ENCODE assay signal across 20 mouse cellular contexts in genomic region chr7:125489636-125490035, GRCm38 (mm10). TPM values are rescaled to one million over a fixed set of nuclear protein-coding genes. Genes with fewer than 3 reads are reported as not detected.
A peak's percentile ranks its signal among the peaks of the same experiment; 100 is the strongest.
DNase-seq lines count a peak whose midpoint lies in the region; ATAC-seq and TF ChIP-seq lines count a peak whose summit lies in the region.
"Had no signal": no experiment of that assay in that cellular context is flagged by ENCODE, and none has a peak within 500 bp of the region (broad histone marks: within the 10 kb centered on the region; RNA-seq: fewer than 3 reads in every experiment).

No protein-coding gene starts in this region.

- WGBS in forebrain, embryonic 12.5 days, result 91% methylated on average over 2 of the region's 2 CpGs
- WGBS in forebrain, embryonic 14.5 days, result 93% methylated on average over 2 of the region's 2 CpGs
- WGBS in lung, embryonic 14.5 days, result 82% methylated on average over 2 of the region's 2 CpGs

- no peak overlapping the region for H3K4me2 ChIP-seq in forebrain, embryonic 12.5 days
- no peak overlapping the region for H3K4me2 ChIP-seq in forebrain, embryonic 14.5 days (ENCODE audit: low read length)
- H3K4me2 ChIP-seq in lung, embryonic 14.5 days, result no peak overlapping the region

- no peak overlapping the region for H3K4me3 ChIP-seq in forebrain, embryonic 12.5 days (replicated peaks)
- H3K4me3 ChIP-seq in forebrain, embryonic 14.5 days (ENCODE audit: low read depth, low read length), result no peak overlapping the region
- no peak overlapping the region for H3K4me3 ChIP-seq in lung, embryonic 14.5 days (ENCODE audit: low read depth, low read length)

- H3K4me1 ChIP-seq in forebrain, embryonic 12.5 days, result peaks cover 21% of the 10 kb centered on the region
- peaks cover 11% of the 10 kb centered on the region for H3K4me1 ChIP-seq in forebrain, embryonic 14.5 days (ENCODE audit: control insufficient read depth, insufficient read depth, low read length)
- 0 out of 2 replicates have a peak, but pooled peaks cover 3% of the 10 kb centered on the region for H3K4me1 ChIP-seq in lung, embryonic 14.5 days (ENCODE audit: insufficient read depth)

- peaks cover 7% of the 10 kb centered on the region; the same call in 1 of the 2 replicates for H3K27me3 ChIP-seq in forebrain, embryonic 12.5 days
- H3K27me3 ChIP-seq in forebrain, embryonic 14.5 days (replicated peaks; ENCODE audit: control insufficient read depth, insufficient read depth, low read length), result no peaks in the 10 kb centered on the region
- no peaks in the 10 kb centered on the region for H3K27me3 ChIP-seq in lung, embryonic 14.5 days (ENCODE audit: insufficient read depth, low read length)
- H3K27me3 ChIP-seq: heart, embryonic 12.5 days; limb, embryonic 13.5 days had no signal

- ATAC-seq in forebrain, embryonic 12.5 days (ENCODE audit: low FRiP score), result no peak
- no peak for ATAC-seq in forebrain, embryonic 14.5 days
- ATAC-seq in lung, embryonic 14.5 days (ENCODE audit: insufficient read depth), result no peak
- ATAC-seq: forebrain, embryonic 16.5 days; intestine, postnatal 0 days had no signal

- 0 out of 2 replicates have a peak overlapping the region, but pooled peaks have one; percentile 14 for H3K9ac ChIP-seq in forebrain, embryonic 12.5 days
- H3K9ac ChIP-seq in forebrain, embryonic 14.5 days (ENCODE audit: low read length), result no peak overlapping the region; the same call in 1 of the 2 replicates
- H3K9ac ChIP-seq in lung, embryonic 14.5 days, result peak overlapping the region; percentile 6; the same call in 1 of the 2 replicates

- peaks cover 7% of the 10 kb centered on the region for H3K36me3 ChIP-seq in forebrain, embryonic 12.5 days (replicated peaks)
- peaks cover 18% of the 10 kb centered on the region for H3K36me3 ChIP-seq in forebrain, embryonic 14.5 days (ENCODE audit: control insufficient read depth, insufficient read depth, low read length)
- H3K36me3 ChIP-seq in lung, embryonic 14.5 days (ENCODE audit: insufficient read depth), result peaks cover 22% of the 10 kb centered on the region

- H3K27ac ChIP-seq in forebrain, embryonic 12.5 days, result no peak overlapping the region
- H3K27ac ChIP-seq in forebrain, embryonic 14.5 days (ENCODE audit: low read depth, low read length), result no peak overlapping the region; the same call in 1 of the 2 replicates
- no peak overlapping the region for H3K27ac ChIP-seq in lung, embryonic 14.5 days (ENCODE audit: low read depth)
- H3K27ac ChIP-seq: kidney, postnatal 0 days had no signal

- DNase-seq in forebrain, embryonic 14.5 days (ENCODE audit: low spot score), result no peak
- DNase-seq in lung, embryonic 14.5 days, result no peak
- no peak for DNase-seq in lung, postnatal 25 days (ENCODE audit: low spot score)
- DNase-seq in thymus, postnatal 4 days, result peak; percentile 40
- DNase-seq in thymus, postnatal 36 days, result no peak
- no peak for DNase-seq in adrenal gland, adult 18-20 months (ENCODE audit: low spot score in 2 of 2)
- no peak for DNase-seq in left cerebral cortex, adult 11 months (ENCODE audit: low spot score)
- DNase-seq: adrenal gland, adult 2 months; cerebellum, adult 11 months; cerebellum, postnatal 25 days; heart, postnatal 36 days; lung, postnatal 10 days; thymus, postnatal 25 days had no signal

- no peaks in the 10 kb centered on the region for H3K9me3 ChIP-seq in forebrain, embryonic 12.5 days
- H3K9me3 ChIP-seq in forebrain, embryonic 14.5 days (replicated peaks; ENCODE audit: control insufficient read depth, low read length), result no peaks in the 10 kb centered on the region
- H3K9me3 ChIP-seq in lung, embryonic 14.5 days (ENCODE audit: low read depth, low read length), result no peaks in the 10 kb centered on the region
- H3K9me3 ChIP-seq: heart, embryonic 12.5 days; limb, embryonic 13.5 days; midbrain, embryonic 10.5 days had no signal

- TF ChIP-seq CTCF in lung, embryonic 14.5 days (IDR thresholded peaks at IDR 0.05; ENCODE audit: low read depth), result no peak

RNA-seq across cellular contexts. Expression of gene Nsmce1, which starts 1.8 kb away (rescaled TPM):
- polyA plus RNA-seq in forebrain, embryonic 12.5 days (2016; fragmentation: Nextera tagmentation; extraction: Ambion mirVana), result 113 and 114 TPM in 2 replicates
- 129 and 149 TPM in 2 replicates for polyA plus RNA-seq in forebrain, embryonic 14.5 days (2014; fragmentation: Nextera tagmentation; extraction: Ambion mirVana)
- polyA plus RNA-seq in lung, embryonic 14.5 days (2014; fragmentation: Nextera tagmentation; extraction: Ambion mirVana), result 153 and 156 TPM in 2 replicates
- 10 to 100 TPM; 28.7 to 36.5 TPM for total RNA-seq in adrenal gland, adult 18-20 months (2021)

RNA-seq across cellular contexts. Expression of gene Kdm8, which starts 45.2 kb away (rescaled TPM):
- 8.4 and 10.9 TPM in 2 replicates for polyA plus RNA-seq in forebrain, embryonic 12.5 days (2016; fragmentation: Nextera tagmentation; extraction: Ambion mirVana)
- polyA plus RNA-seq in forebrain, embryonic 14.5 days (2014; fragmentation: Nextera tagmentation; extraction: Ambion mirVana), result 5.2 TPM in 2 replicates
- polyA plus RNA-seq in lung, embryonic 14.5 days (2014; fragmentation: Nextera tagmentation; extraction: Ambion mirVana), result 14.9 and 15.7 TPM in 2 replicates
- 1 to 10 TPM; 2.6 to 4.1 TPM for total RNA-seq in adrenal gland, adult 18-20 months (2021)
